ENCODE assay signal across 8 mouse cellular contexts in genomic region chr7:116247377-116247729, GRCm38 (mm10).
DNase-seq lines count a peak whose midpoint lies in the region; ATAC-seq and TF ChIP-seq lines count a peak whose summit lies in the region.

No protein-coding gene starts in this region.

- H3K4me2 ChIP-seq in forebrain, embryonic 11.5 days (ENCODE audit: low read depth, low read length, severe bottlenecking) = 0 out of 2 replicates have a peak overlapping the region, but pooled peaks have one; percentile 2
- H3K4me2 ChIP-seq in forebrain, embryonic 15.5 days (replicated peaks) = no peak overlapping the region
- H3K4me2 ChIP-seq in midbrain, postnatal 0 days (ENCODE audit: low read depth, low read length, poor library complexity, severe bottlenecking) = peak overlapping the region; percentile 42

- TF ChIP-seq CTCF in midbrain, postnatal 0 days (IDR thresholded peaks at IDR 0.05) = peak; percentile 65

- H3K4me1 ChIP-seq in forebrain, embryonic 11.5 days (replicated peaks; ENCODE audit: control insufficient read depth, insufficient read depth, low read length) = peaks cover 5% of the 10 kb centered on the region
- peaks cover 16% of the 10 kb centered on the region for H3K4me1 ChIP-seq in forebrain, embryonic 15.5 days
- H3K4me1 ChIP-seq in embryonic facial prominence, embryonic 10.5 days = peaks cover 46% of the 10 kb centered on the region
- H3K4me1 ChIP-seq in midbrain, postnatal 0 days (ENCODE audit: insufficient read depth, low read length) = peaks cover 5% of the 10 kb centered on the region; the same call in 1 of the 2 replicates

- no peaks in the 10 kb centered on the region for H3K36me3 ChIP-seq in forebrain, embryonic 11.5 days (ENCODE audit: control insufficient read depth, insufficient read depth, low read length)
- no peaks in the 10 kb centered on the region for H3K36me3 ChIP-seq in forebrain, embryonic 15.5 days
- H3K36me3 ChIP-seq in embryonic facial prominence, embryonic 10.5 days (replicated peaks) = 0 out of 2 replicates have a peak, but pooled peaks cover 4% of the 10 kb centered on the region
- H3K36me3 ChIP-seq in midbrain, postnatal 0 days (ENCODE audit: insufficient read depth, low read length) = no peaks in the 10 kb centered on the region

- WGBS in forebrain, embryonic 11.5 days = 11% methylated on average over 6 of the region's 7 CpGs
- WGBS in forebrain, embryonic 15.5 days = 20% methylated on average over 6 of the region's 7 CpGs
- WGBS in embryonic facial prominence, embryonic 10.5 days = 8% methylated on average over 7 of the region's 7 CpGs
- WGBS in midbrain, postnatal 0 days = 17% methylated on average over 2 of the region's 7 CpGs

- no peak for ATAC-seq in forebrain, embryonic 11.5 days (replicated peaks; ENCODE audit: low FRiP score)
- ATAC-seq in forebrain, embryonic 15.5 days (replicated peaks) = no peak; the same call in 1 of the 2 replicates
- ATAC-seq in midbrain, postnatal 0 days (ENCODE audit: low FRiP score) = no peak

- H3K9me3 ChIP-seq in forebrain, embryonic 11.5 days (ENCODE audit: control insufficient read depth, low read length) = no peaks in the 10 kb centered on the region
- no peaks in the 10 kb centered on the region for H3K9me3 ChIP-seq in forebrain, embryonic 15.5 days
- no peaks in the 10 kb centered on the region for H3K9me3 ChIP-seq in embryonic facial prominence, embryonic 10.5 days
- H3K9me3 ChIP-seq in midbrain, postnatal 0 days (ENCODE audit: low read length) = no peaks in the 10 kb centered on the region

- no peak for DNase-seq in forebrain, embryonic 11.5 days (ENCODE audit: low spot score)
- DNase-seq in 416B (ENCODE audit: low read depth) = peak; percentile 28
- peak; percentile 59 for DNase-seq in embryonic facial prominence, embryonic 10.5 days (ENCODE audit: low spot score)
- DNase-seq in kidney, postnatal 4 days = peak; percentile 61 to 68
- no peak for DNase-seq in midbrain, postnatal 0 days (ENCODE audit: low spot score)
- DNase-seq in frontal cortex, postnatal 10 days (ENCODE audit: low spot score in 2 of 2) = no peak
- no peak for DNase-seq in left cerebral cortex, postnatal 36 days (ENCODE audit: low spot score in 2 of 2)

- no peak overlapping the region for H3K4me3 ChIP-seq in forebrain, embryonic 11.5 days (ENCODE audit: low read depth, low read length)
- no peak overlapping the region for H3K4me3 ChIP-seq in forebrain, embryonic 15.5 days
- peak overlapping the region; percentile 36 for H3K4me3 ChIP-seq in embryonic facial prominence, embryonic 10.5 days
- H3K4me3 ChIP-seq in midbrain, postnatal 0 days (ENCODE audit: low read depth, low read length) = no peak overlapping the region

- intact Hi-C loops in left cerebral cortex, postnatal 36 days (cut with DNase I) = loop anchor here (2.0 kb wide), 1 partner anchor 87 kb away; no protein-coding TSS in a partner anchor

- H3K27me3 ChIP-seq in forebrain, embryonic 11.5 days (ENCODE audit: control insufficient read depth, insufficient read depth, low read length) = no peaks in the 10 kb centered on the region
- H3K27me3 ChIP-seq in forebrain, embryonic 15.5 days = no peaks in the 10 kb centered on the region
- H3K27me3 ChIP-seq in embryonic facial prominence, embryonic 10.5 days (replicated peaks; ENCODE audit: low read depth, poor library complexity, severe bottlenecking) = no peaks in the 10 kb centered on the region
- no peaks in the 10 kb centered on the region for H3K27me3 ChIP-seq in midbrain, postnatal 0 days (ENCODE audit: insufficient read depth, low read length)

- H3K27ac ChIP-seq in forebrain, embryonic 11.5 days (ENCODE audit: low read depth, low read length) = no peak overlapping the region
- H3K27ac ChIP-seq in forebrain, embryonic 15.5 days (replicated peaks) = no peak overlapping the region
- H3K27ac ChIP-seq in embryonic facial prominence, embryonic 10.5 days (replicated peaks) = no peak overlapping the region; the same call in 1 of the 2 replicates
- H3K27ac ChIP-seq in midbrain, postnatal 0 days (ENCODE audit: low read depth, low read length) = no peak overlapping the region

- no peak overlapping the region for H3K9ac ChIP-seq in forebrain, embryonic 11.5 days (ENCODE audit: low read length)
- H3K9ac ChIP-seq in forebrain, embryonic 15.5 days (replicated peaks) = no peak overlapping the region
- no peak overlapping the region for H3K9ac ChIP-seq in midbrain, postnatal 0 days (replicated peaks; ENCODE audit: low read length, poor library complexity, severe bottlenecking)

Comparison
In these comparisons a context has a peak if more than half of its experiments do, and no peak if none do; other contexts are left out.
1. DNase-seq: peak in 416B (single experiment), embryonic facial prominence, embryonic 10.5 days (single experiment) and kidney, postnatal 4 days (2 of 2); none in forebrain, embryonic 11.5 days (single experiment), midbrain, postnatal 0 days (single experiment), frontal cortex, postnatal 10 days (0 of 2) and left cerebral cortex, postnatal 36 days (0 of 2).